ENCODE assay signal across 26 mouse cellular contexts in the genomic region with DNA sequence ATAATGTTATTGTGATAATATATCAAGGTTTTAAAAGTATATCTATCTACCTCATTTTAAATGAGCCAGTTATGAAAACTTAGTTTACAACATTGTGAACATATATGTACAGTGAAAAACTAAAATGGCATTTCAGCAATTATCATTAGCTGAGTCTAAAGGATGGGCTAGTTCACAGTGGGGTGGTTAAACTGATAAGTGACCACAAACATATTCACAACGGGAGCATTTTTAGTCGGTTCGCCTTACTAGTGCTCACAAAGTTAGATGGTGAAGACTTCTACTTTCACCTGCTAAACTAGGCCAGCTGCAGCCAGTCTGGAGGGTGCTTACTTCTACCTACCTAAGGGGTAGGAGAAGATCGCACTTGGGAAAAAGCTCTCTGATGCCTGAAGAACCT. TPM values are rescaled to one million over a fixed set of nuclear protein-coding genes. Genes with fewer than 3 reads are reported as not detected.
DNase-seq lines count a peak whose midpoint lies in the region; ATAC-seq and TF ChIP-seq lines count a peak whose summit lies in the region.
"Had no signal": no experiment of that assay in that cellular context is flagged by ENCODE, and none has a peak within 500 bp of the region (broad histone marks: within the 10 kb centered on the region; RNA-seq: fewer than 3 reads in every experiment).

No protein-coding gene starts in this region.

- H3K4me2 ChIP-seq in liver, embryonic 11.5 days, result no peak overlapping the region
- H3K4me2 ChIP-seq: forebrain, embryonic 13.5 days; heart, embryonic 12.5 days; heart, embryonic 15.5 days; hindbrain, embryonic 13.5 days had no signal

- H3K36me3 ChIP-seq in liver, embryonic 11.5 days (ENCODE audit: control insufficient read depth, insufficient read depth, low read length), result peaks cover 10% of the 10 kb centered on the region; the same call in 1 of the 2 replicates
- H3K36me3 ChIP-seq: forebrain, embryonic 10.5 days; heart, embryonic 15.5 days; hindbrain, embryonic 13.5 days had no signal

- intact Hi-C loops in gastrocnemius, adult 2 months (cut with DNase I), result no loop called here

- H3K4me3 ChIP-seq in gastrocnemius, adult 2 months, result no peak overlapping the region
- no peak overlapping the region for H3K4me3 ChIP-seq in liver, embryonic 11.5 days (ENCODE audit: low read depth, low read length)
- H3K4me3 ChIP-seq: forebrain, embryonic 10.5 days; forebrain, embryonic 13.5 days; heart, embryonic 12.5 days; heart, embryonic 15.5 days; hindbrain, embryonic 10.5 days; hindbrain, embryonic 13.5 days had no signal

- H3K9me3 ChIP-seq in liver, embryonic 11.5 days (ENCODE audit: control insufficient read depth, low read length), result no peaks in the 10 kb centered on the region
- H3K9me3 ChIP-seq: forebrain, embryonic 10.5 days; forebrain, embryonic 13.5 days; G1E; heart, embryonic 12.5 days; heart, embryonic 15.5 days; hindbrain, embryonic 10.5 days; hindbrain, embryonic 13.5 days had no signal

- peak overlapping the region; percentile 1; the same call in 1 of the 2 replicates for H3K27ac ChIP-seq in gastrocnemius, adult 2 months
- H3K27ac ChIP-seq in liver, embryonic 11.5 days (ENCODE audit: low read depth, low read length), result no peak overlapping the region
- H3K27ac ChIP-seq: forebrain, embryonic 10.5 days; forebrain, embryonic 13.5 days; heart, embryonic 15.5 days; hindbrain, embryonic 10.5 days; hindbrain, embryonic 13.5 days had no signal

- ATAC-seq in liver, embryonic 11.5 days (replicated peaks; ENCODE audit: low FRiP score), result peak; percentile 52; the same call in 1 of the 2 replicates
- ATAC-seq in megakaryocyte progenitor cell, adult 5-6 weeks (replicated peaks; ENCODE audit: poor library complexity), result peak; percentile 75
- ATAC-seq: forebrain, embryonic 13.5 days; forebrain, embryonic 16.5 days; hindbrain, embryonic 16.5 days; Patski had no signal

- H3K4me1 ChIP-seq in liver, embryonic 11.5 days (replicated peaks; ENCODE audit: control insufficient read depth, insufficient read depth, low read length), result peaks cover 6% of the 10 kb centered on the region
- H3K4me1 ChIP-seq: heart, embryonic 12.5 days; heart, embryonic 15.5 days had no signal

- no peak for TF ChIP-seq CTCF in gastrocnemius, adult 2 months (IDR thresholded peaks at IDR 0.05)

- H3K27me3 ChIP-seq in liver, embryonic 11.5 days (replicated peaks; ENCODE audit: control insufficient read depth, insufficient read depth, low read length), result no peaks in the 10 kb centered on the region
- H3K27me3 ChIP-seq: forebrain, embryonic 13.5 days; heart, embryonic 12.5 days; heart, embryonic 15.5 days; hindbrain, embryonic 13.5 days; Patski had no signal

- WGBS in liver, embryonic 11.5 days, result 64% methylated on average over 4 of the region's 4 CpGs

- no peak overlapping the region for H3K9ac ChIP-seq in liver, embryonic 11.5 days (ENCODE audit: low read depth, low read length)
- H3K9ac ChIP-seq: forebrain, embryonic 13.5 days; heart, embryonic 12.5 days; heart, embryonic 15.5 days; hindbrain, embryonic 13.5 days had no signal

- no peak for DNase-seq in gastrocnemius, adult 2 months
- DNase-seq in gastrocnemius, adult 18-20 months (ENCODE audit: low spot score), result no peak
- no peak for DNase-seq in liver, embryonic 11.5 days (ENCODE audit: low spot score)
- DNase-seq in liver, result no peak
- no peak for DNase-seq in yolk sac, embryonic 10.5 days (ENCODE audit: low spot score)
- no peak for DNase-seq in thymus, adult 18-20 months
- DNase-seq: adrenal gland, postnatal 10 days; adrenal gland, postnatal 36 days; cerebellum, adult 2 months; cerebellum, adult 9-11 months; cerebellum, postnatal 25 days; gastrocnemius, postnatal 10 days; gastrocnemius, postnatal 36 days; heart, postnatal 10 days; heart, postnatal 36 days had no signal

RNA-seq across cellular contexts. Expression of gene Ell2, which starts 56.2 kb away (rescaled TPM):
- 10 to 100 TPM; 30.9 to 67.0 TPM for total RNA-seq in gastrocnemius, adult 2 months (2021)
- 10 to 100 TPM; 43.5 to 57.4 TPM for total RNA-seq in gastrocnemius, adult 18-20 months (2021)
- polyA plus RNA-seq in liver, embryonic 11.5 days (2014; fragmentation: Nextera tagmentation; extraction: Ambion mirVana), result 40.4 and 44.8 TPM in 2 replicates
- 10.6 and 13.6 TPM in 2 replicates for total RNA-seq in megakaryocyte progenitor cell, adult 5-6 weeks (2015)
- 6.8 and 11.8 TPM in 2 replicates for total RNA-seq in megakaryocyte progenitor cell, adult 5-6 weeks (2017)
